Comparison of ENCODE assay signal across 26 mouse cellular contexts in genomic region chr7:27452206-27452770, GRCm38 (mm10). TPM values are rescaled to one million over a fixed set of nuclear protein-coding genes. Genes with fewer than 3 reads are reported as not detected.
A peak's percentile ranks its signal among the peaks of the same experiment; 100 is the strongest.
DNase-seq lines count a peak whose midpoint lies in the region; ATAC-seq and TF ChIP-seq lines count a peak whose summit lies in the region.
"Had no signal": no experiment of that assay in that cellular context is flagged by ENCODE, and none has a peak within 500 bp of the region (broad histone marks: within the 10 kb centered on the region; RNA-seq: fewer than 3 reads in every experiment).

No protein-coding gene starts in this region.

- no peak overlapping the region for H3K9ac ChIP-seq in heart, embryonic 12.5 days
- no peak overlapping the region for H3K9ac ChIP-seq in heart, embryonic 11.5 days (ENCODE audit: low read depth, low read length)
- no peak overlapping the region for H3K9ac ChIP-seq in midbrain, embryonic 11.5 days (ENCODE audit: low read length)
- no peak overlapping the region for H3K9ac ChIP-seq in midbrain, embryonic 13.5 days (replicated peaks)
- peak overlapping the region; percentile 37 for H3K9ac ChIP-seq in liver, embryonic 14.5 days (replicated peaks)
- H3K9ac ChIP-seq: forebrain, embryonic 12.5 days; hindbrain, embryonic 12.5 days; limb, embryonic 12.5 days; lung, embryonic 14.5 days; midbrain, embryonic 15.5 days; neural tube, embryonic 12.5 days; stomach, embryonic 15.5 days had no signal

- no peak for ATAC-seq in heart, embryonic 12.5 days (ENCODE audit: insufficient number of reproducible peaks, low FRiP score)
- no peak for ATAC-seq in heart, embryonic 11.5 days (replicated peaks; ENCODE audit: insufficient number of reproducible peaks, low FRiP score, low TSS enrichment)
- ATAC-seq in midbrain, embryonic 11.5 days (ENCODE audit: low FRiP score), result no peak
- ATAC-seq in midbrain, embryonic 13.5 days, result no peak
- no peak for ATAC-seq in liver, embryonic 14.5 days (ENCODE audit: insufficient read depth)
- ATAC-seq in cerebellum, adult (ENCODE audit: insufficient number of reproducible peaks, low FRiP score, low TSS enrichment), result no peak
- ATAC-seq: midbrain, embryonic 15.5 days; Patski had no signal

- no peak for TF ChIP-seq CTCF in liver, embryonic 14.5 days (IDR thresholded peaks at IDR 0.05; ENCODE audit: low read depth)

- WGBS in heart, embryonic 12.5 days, result 59% methylated on average over 13 of the region's 13 CpGs
- WGBS in heart, embryonic 11.5 days (ENCODE audit: insufficient replicate concordance), result 55% methylated on average over 13 of the region's 13 CpGs
- 57% methylated on average over 13 of the region's 13 CpGs for WGBS in midbrain, embryonic 11.5 days
- WGBS in midbrain, embryonic 13.5 days, result 55% methylated on average over 13 of the region's 13 CpGs
- 64% methylated on average over 13 of the region's 13 CpGs for WGBS in liver, embryonic 14.5 days (ENCODE audit: insufficient replicate concordance)

- peak; percentile 73 for DNase-seq in midbrain, embryonic 11.5 days (ENCODE audit: low spot score, missing footprints)
- no peak for DNase-seq in liver, embryonic 14.5 days (ENCODE audit: low read depth in 3 of 3, low spot score in 3 of 3)
- no peak for DNase-seq in urinary bladder, adult 2 months (ENCODE audit: low spot score)
- DNase-seq: adrenal gland, postnatal 36 days; cerebellum, adult 11-12 months; cerebellum, postnatal 14 days; gastrocnemius, postnatal 36 days; kidney, postnatal 25 days; layer of hippocampus, postnatal 36 days; lung, embryonic 14.5 days; lung, postnatal 36 days; retina, postnatal 1 day; thymus, adult 18-20 months; thymus, postnatal 36 days had no signal

- H3K4me3 ChIP-seq in heart, embryonic 12.5 days, result no peak overlapping the region
- H3K4me3 ChIP-seq in heart, embryonic 11.5 days (ENCODE audit: low read depth, low read length), result no peak overlapping the region
- H3K4me3 ChIP-seq in midbrain, embryonic 11.5 days (ENCODE audit: low read depth, low read length), result no peak overlapping the region
- no peak overlapping the region for H3K4me3 ChIP-seq in midbrain, embryonic 13.5 days (replicated peaks)
- peak overlapping the region; percentile 26 to 100 for H3K4me3 ChIP-seq in liver, embryonic 14.5 days (ENCODE audit: insufficient read depth in 1 of 2, low read depth in 2 of 2, low read length in 2 of 2)
- H3K4me3 ChIP-seq: forebrain, embryonic 12.5 days; hindbrain, embryonic 12.5 days; limb, embryonic 12.5 days; megakaryocyte, embryonic 14.5 days; midbrain, embryonic 15.5 days; neural tube, embryonic 12.5 days; stomach, embryonic 15.5 days had no signal

- H3K27ac ChIP-seq in heart, embryonic 12.5 days (ENCODE audit: poor library complexity, severe bottlenecking), result no peak overlapping the region
- no peak overlapping the region for H3K27ac ChIP-seq in heart, embryonic 11.5 days (ENCODE audit: low read depth, low read length)
- H3K27ac ChIP-seq in midbrain, embryonic 11.5 days (ENCODE audit: low read depth, low read length), result no peak overlapping the region
- H3K27ac ChIP-seq in midbrain, embryonic 13.5 days, result no peak overlapping the region
- peak overlapping the region; percentile 78 for H3K27ac ChIP-seq in liver, embryonic 14.5 days
- H3K27ac ChIP-seq: forebrain, embryonic 12.5 days; hindbrain, embryonic 12.5 days; limb, embryonic 12.5 days; midbrain, embryonic 15.5 days; neural tube, embryonic 12.5 days; stomach, embryonic 15.5 days had no signal

- TF ChIP-seq EP300 in liver, embryonic 14.5 days (IDR thresholded peaks at IDR 0.05; ENCODE audit: low read depth), result no peak

- no peaks in the 10 kb centered on the region for H3K36me3 ChIP-seq in heart, embryonic 12.5 days
- no peaks in the 10 kb centered on the region for H3K36me3 ChIP-seq in heart, embryonic 11.5 days (ENCODE audit: control insufficient read depth, insufficient read depth, low read length)
- no peaks in the 10 kb centered on the region for H3K36me3 ChIP-seq in midbrain, embryonic 11.5 days (ENCODE audit: control insufficient read depth, insufficient read depth, low read length)
- no peaks in the 10 kb centered on the region for H3K36me3 ChIP-seq in midbrain, embryonic 13.5 days
- peaks cover 79% of the 10 kb centered on the region for H3K36me3 ChIP-seq in liver, embryonic 14.5 days (replicated peaks; ENCODE audit: control insufficient read depth, insufficient read depth, low read depth)
- H3K36me3 ChIP-seq: forebrain, embryonic 12.5 days; hindbrain, embryonic 12.5 days; limb, embryonic 12.5 days; midbrain, embryonic 15.5 days; neural tube, embryonic 12.5 days; stomach, embryonic 15.5 days had no signal

- peak overlapping the region; percentile 27; the same call in 1 of the 2 replicates for H3K4me2 ChIP-seq in heart, embryonic 12.5 days
- no peak overlapping the region for H3K4me2 ChIP-seq in heart, embryonic 11.5 days
- no peak overlapping the region for H3K4me2 ChIP-seq in midbrain, embryonic 11.5 days
- H3K4me2 ChIP-seq in midbrain, embryonic 13.5 days (replicated peaks), result no peak overlapping the region
- H3K4me2 ChIP-seq in liver, embryonic 14.5 days (ENCODE audit: low read depth), result peak overlapping the region; percentile 99
- H3K4me2 ChIP-seq: forebrain, embryonic 12.5 days; hindbrain, embryonic 12.5 days; limb, embryonic 12.5 days; lung, embryonic 14.5 days; midbrain, embryonic 15.5 days; neural tube, embryonic 12.5 days; stomach, embryonic 15.5 days had no signal

- peaks cover 12% of the 10 kb centered on the region; the same call in 1 of the 2 replicates for H3K4me1 ChIP-seq in heart, embryonic 12.5 days (replicated peaks)
- H3K4me1 ChIP-seq in heart, embryonic 11.5 days (ENCODE audit: control insufficient read depth, insufficient read depth, low read length), result no peaks in the 10 kb centered on the region
- peaks cover 2% of the 10 kb centered on the region; the same call in 1 of the 2 replicates for H3K4me1 ChIP-seq in midbrain, embryonic 11.5 days (ENCODE audit: control insufficient read depth, insufficient read depth, low read length)
- peaks cover 9% of the 10 kb centered on the region for H3K4me1 ChIP-seq in midbrain, embryonic 13.5 days (replicated peaks)
- H3K4me1 ChIP-seq in liver, embryonic 14.5 days (replicated peaks; ENCODE audit: control insufficient read depth in 2 of 2, insufficient read depth in 2 of 2, low read length in 1 of 2), result peaks cover 50 to 55% of the 10 kb centered on the region in 2 experiments

- no peaks in the 10 kb centered on the region for H3K9me3 ChIP-seq in heart, embryonic 12.5 days (replicated peaks)
- H3K9me3 ChIP-seq in heart, embryonic 11.5 days (replicated peaks; ENCODE audit: control insufficient read depth, low read length), result no peaks in the 10 kb centered on the region
- H3K9me3 ChIP-seq in midbrain, embryonic 11.5 days (ENCODE audit: control insufficient read depth, low read length), result no peaks in the 10 kb centered on the region
- H3K9me3 ChIP-seq in midbrain, embryonic 13.5 days, result no peaks in the 10 kb centered on the region
- no peaks in the 10 kb centered on the region for H3K9me3 ChIP-seq in liver, embryonic 14.5 days (ENCODE audit: control insufficient read depth, low read length)
- H3K9me3 ChIP-seq: forebrain, embryonic 12.5 days; hindbrain, embryonic 12.5 days; limb, embryonic 12.5 days; megakaryocyte, embryonic 14.5 days; midbrain, embryonic 15.5 days; neural tube, embryonic 12.5 days; stomach, embryonic 15.5 days had no signal

- H3K27me3 ChIP-seq in heart, embryonic 12.5 days (replicated peaks), result no peaks in the 10 kb centered on the region
- no peaks in the 10 kb centered on the region for H3K27me3 ChIP-seq in heart, embryonic 11.5 days (ENCODE audit: control insufficient read depth, insufficient read depth, low read length)
- no peaks in the 10 kb centered on the region; the same call in 1 of the 2 replicates for H3K27me3 ChIP-seq in midbrain, embryonic 11.5 days (ENCODE audit: control insufficient read depth, insufficient read depth, low read length)
- H3K27me3 ChIP-seq in midbrain, embryonic 13.5 days, result 0 out of 2 replicates have a peak, but pooled peaks cover 3% of the 10 kb centered on the region
- H3K27me3 ChIP-seq in liver, embryonic 14.5 days (ENCODE audit: control insufficient read depth, insufficient read depth, low read length), result no peaks in the 10 kb centered on the region
- H3K27me3 ChIP-seq: megakaryocyte, embryonic 14.5 days; midbrain, embryonic 15.5 days; Patski had no signal

RNA-seq across cellular contexts. Expression of gene Blvrb, which starts 4.5 kb away (rescaled TPM):
- polyA plus RNA-seq in heart, embryonic 12.5 days (2016; fragmentation: Nextera tagmentation; extraction: Ambion mirVana), result 68.4 and 82.4 TPM in 2 replicates
- 106 and 121 TPM in 2 replicates for polyA plus RNA-seq in heart, embryonic 11.5 days (2014; fragmentation: Nextera tagmentation; extraction: Ambion mirVana)
- 33.1 and 39.5 TPM in 2 replicates for polyA plus RNA-seq in midbrain, embryonic 11.5 days (2014; fragmentation: Nextera tagmentation; extraction: Ambion mirVana)
- 14.8 and 16.1 TPM in 2 replicates for polyA plus RNA-seq in midbrain, embryonic 13.5 days (2015; fragmentation: Nextera tagmentation; extraction: Ambion mirVana)
- polyA plus RNA-seq in liver, embryonic 14.5 days (2012; rRNA removed), result 673 and 878 TPM in 2 replicates
- polyA plus RNA-seq in liver, embryonic 14.5 days (2014; fragmentation: Nextera tagmentation; extraction: Ambion mirVana), result 1,114 and 1,162 TPM in 2 replicates
- polyA plus RNA-seq in urinary bladder, adult 2 months (2012; rRNA removed), result 46.5 and 51.3 TPM in 2 replicates

RNA-seq across cellular contexts. Expression of gene Sptbn4, which starts 4.8 kb away (rescaled TPM):
- 0.26 TPM in 2 replicates for polyA plus RNA-seq in heart, embryonic 12.5 days (2016; fragmentation: Nextera tagmentation; extraction: Ambion mirVana)
- 0.23 and 0.30 TPM in 2 replicates for polyA plus RNA-seq in heart, embryonic 11.5 days (2014; fragmentation: Nextera tagmentation; extraction: Ambion mirVana)
- polyA plus RNA-seq in midbrain, embryonic 11.5 days (2014; fragmentation: Nextera tagmentation; extraction: Ambion mirVana), result 0.08 and 0.31 TPM in 2 replicates
- 1.1 and 2.2 TPM in 2 replicates for polyA plus RNA-seq in midbrain, embryonic 13.5 days (2015; fragmentation: Nextera tagmentation; extraction: Ambion mirVana)
- 0.06 TPM in 2 replicates for polyA plus RNA-seq in liver, embryonic 14.5 days (2012; rRNA removed)
- 0.05 and 0.06 TPM in 2 replicates for polyA plus RNA-seq in liver, embryonic 14.5 days (2014; fragmentation: Nextera tagmentation; extraction: Ambion mirVana)
- polyA plus RNA-seq in urinary bladder, adult 2 months (2012; rRNA removed), result 0.53 and 0.74 TPM in 2 replicates

RNA-seq across cellular contexts. Expression of gene Sertad3, which starts 21.3 kb away (rescaled TPM):
- 22.8 and 23.3 TPM in 2 replicates for polyA plus RNA-seq in heart, embryonic 12.5 days (2016; fragmentation: Nextera tagmentation; extraction: Ambion mirVana)
- 19.9 and 20.3 TPM in 2 replicates for polyA plus RNA-seq in heart, embryonic 11.5 days (2014; fragmentation: Nextera tagmentation; extraction: Ambion mirVana)
- 20.3 and 22.0 TPM in 2 replicates for polyA plus RNA-seq in midbrain, embryonic 11.5 days (2014; fragmentation: Nextera tagmentation; extraction: Ambion mirVana)
- 12.4 and 12.6 TPM in 2 replicates for polyA plus RNA-seq in midbrain, embryonic 13.5 days (2015; fragmentation: Nextera tagmentation; extraction: Ambion mirVana)
- polyA plus RNA-seq in liver, embryonic 14.5 days (2012; rRNA removed), result 22.6 and 24.0 TPM in 2 replicates
- 22.5 and 25.3 TPM in 2 replicates for polyA plus RNA-seq in liver, embryonic 14.5 days (2014; fragmentation: Nextera tagmentation; extraction: Ambion mirVana)
- polyA plus RNA-seq in urinary bladder, adult 2 months (2012; rRNA removed), result 22.0 and 29.1 TPM in 2 replicates

RNA-seq across cellular contexts. Expression of gene Sertad1, which starts 34.4 kb away (rescaled TPM):
- polyA plus RNA-seq in heart, embryonic 12.5 days (2016; fragmentation: Nextera tagmentation; extraction: Ambion mirVana), result 35.3 and 35.9 TPM in 2 replicates
- 37.5 and 38.8 TPM in 2 replicates for polyA plus RNA-seq in heart, embryonic 11.5 days (2014; fragmentation: Nextera tagmentation; extraction: Ambion mirVana)
- polyA plus RNA-seq in midbrain, embryonic 11.5 days (2014; fragmentation: Nextera tagmentation; extraction: Ambion mirVana), result 13.4 and 15.5 TPM in 2 replicates
- polyA plus RNA-seq in midbrain, embryonic 13.5 days (2015; fragmentation: Nextera tagmentation; extraction: Ambion mirVana), result 8.2 and 8.5 TPM in 2 replicates
- polyA plus RNA-seq in liver, embryonic 14.5 days (2012; rRNA removed), result 9.9 and 13.5 TPM in 2 replicates
- polyA plus RNA-seq in liver, embryonic 14.5 days (2014; fragmentation: Nextera tagmentation; extraction: Ambion mirVana), result 19.7 and 20.3 TPM in 2 replicates
- 36.2 and 37.2 TPM in 2 replicates for polyA plus RNA-seq in urinary bladder, adult 2 months (2012; rRNA removed)

RNA-seq across cellular contexts. Expression of gene Prx, which starts 46.8 kb away (rescaled TPM):
- 3.3 and 3.5 TPM in 2 replicates for polyA plus RNA-seq in heart, embryonic 12.5 days (2016; fragmentation: Nextera tagmentation; extraction: Ambion mirVana)
- polyA plus RNA-seq in heart, embryonic 11.5 days (2014; fragmentation: Nextera tagmentation; extraction: Ambion mirVana), result 0.76 and 0.96 TPM in 2 replicates
- 0.77 and 0.85 TPM in 2 replicates for polyA plus RNA-seq in midbrain, embryonic 11.5 days (2014; fragmentation: Nextera tagmentation; extraction: Ambion mirVana)
- 1.2 and 1.6 TPM in 2 replicates for polyA plus RNA-seq in midbrain, embryonic 13.5 days (2015; fragmentation: Nextera tagmentation; extraction: Ambion mirVana)
- 0.55 and 0.73 TPM in 2 replicates for polyA plus RNA-seq in liver, embryonic 14.5 days (2012; rRNA removed)
- 0.23 and 0.29 TPM in 2 replicates for polyA plus RNA-seq in liver, embryonic 14.5 days (2014; fragmentation: Nextera tagmentation; extraction: Ambion mirVana)
- polyA plus RNA-seq in urinary bladder, adult 2 months (2012; rRNA removed), result 4.6 and 4.9 TPM in 2 replicates

Comparison
In these comparisons a context has a peak if more than half of its experiments do, and no peak if none do; other contexts are left out.
1. H3K4me2 ChIP-seq: peak in heart, embryonic 12.5 days (single experiment) and liver, embryonic 14.5 days (single experiment); none in heart, embryonic 11.5 days (single experiment), midbrain, embryonic 11.5 days (single experiment) and midbrain, embryonic 13.5 days (single experiment).
2. H3K4me3 ChIP-seq: peak in liver, embryonic 14.5 days (2 of 2); none in heart, embryonic 12.5 days (single experiment), heart, embryonic 11.5 days (single experiment), midbrain, embryonic 11.5 days (single experiment) and midbrain, embryonic 13.5 days (single experiment).